8 mouse cellular contexts compared by ENCODE assay signal in genomic region chr11:64078956-64079726, GRCm38 (mm10). TPM values are rescaled to one million over a fixed set of nuclear protein-coding genes. Genes with fewer than 3 reads are reported as not detected.
DNase-seq lines count a peak whose midpoint lies in the region; ATAC-seq and TF ChIP-seq lines count a peak whose summit lies in the region.

Cox10 (minus strand) TSS chr11:64079468.

- H3K27me3 ChIP-seq in forebrain, embryonic 16.5 days (replicated peaks; ENCODE audit: control insufficient read depth, insufficient read depth, low read length), result no peaks in the 10 kb centered on the region
- no peaks in the 10 kb centered on the region for H3K27me3 ChIP-seq in lung, embryonic 14.5 days (ENCODE audit: insufficient read depth, low read length)
- no peaks in the 10 kb centered on the region for H3K27me3 ChIP-seq in thymus, adult 2 months (ENCODE audit: control insufficient read depth, insufficient read depth, low read length)

- peak within 1 kb of the TSS; percentile 78 for H3K4me2 ChIP-seq in forebrain, embryonic 16.5 days (ENCODE audit: low read length)
- peak within 1 kb of the TSS; percentile 74 for H3K4me2 ChIP-seq in lung, embryonic 14.5 days

- TF ChIP-seq CTCF in layer of hippocampus, adult 2 months (conservative IDR thresholded peaks at IDR 0.05), result no peak
- TF ChIP-seq CTCF in lung, embryonic 14.5 days (IDR thresholded peaks at IDR 0.05; ENCODE audit: low read depth), result no peak
- 0 out of 2 replicates have a peak, but pooled peaks have one; percentile 3 for TF ChIP-seq CTCF in olfactory bulb, adult 2 months (IDR thresholded peaks at IDR 0.05; ENCODE audit: insufficient read depth, low read depth, low read length)
- TF ChIP-seq CTCF in thymus, adult 2 months (IDR thresholded peaks at IDR 0.05; ENCODE audit: borderline replicate concordance, control insufficient read depth, extremely low read depth, insufficient read depth, low read length, poor library complexity), result peak; percentile 39; the same call in 1 of the 2 replicates

- intact Hi-C loops in heart, postnatal 36 days (cut with DNase I), result loop anchor here (5.0 kb wide), 1 partner anchor 157 kb away; the partner anchor contains the start of gene Hs3st3b1

- peaks cover 0 to 3% of the 10 kb centered on the region in 2 experiments; a peak in 2 of 4 replicates for H3K4me1 ChIP-seq in ES-E14 (ENCODE audit: control insufficient read depth in 2 of 2, insufficient read depth in 2 of 2, low read length in 2 of 2, poor library complexity in 1 of 2)
- H3K4me1 ChIP-seq in forebrain, embryonic 16.5 days (replicated peaks; ENCODE audit: control insufficient read depth, insufficient read depth, low read length), result peaks cover 11% of the 10 kb centered on the region
- 0 out of 2 replicates have a peak, but pooled peaks cover 5% of the 10 kb centered on the region for H3K4me1 ChIP-seq in lung, embryonic 14.5 days (ENCODE audit: insufficient read depth)
- no peaks in the 10 kb centered on the region for H3K4me1 ChIP-seq in olfactory bulb, adult 2 months (ENCODE audit: control insufficient read depth, insufficient read depth, low read length)
- H3K4me1 ChIP-seq in thymus, adult 2 months (replicated peaks; ENCODE audit: control insufficient read depth, insufficient read depth, low read length), result peaks cover 6% of the 10 kb centered on the region; the same call in 1 of the 2 replicates

- WGBS in forebrain, embryonic 16.5 days, result 0% methylated on average over 45 of the region's 45 CpGs
- under 1% methylated on average over 43 of the region's 45 CpGs for WGBS in lung, embryonic 14.5 days
- WGBS in olfactory bulb, adult 2 months, result under 1% methylated on average over 45 of the region's 45 CpGs
- WGBS in thymus, adult 2 months, result under 1% methylated on average over 45 of the region's 45 CpGs

- H3K4me3 ChIP-seq in ES-E14 (ENCODE audit: insufficient read depth in 1 of 2, low read depth in 1 of 2, low read length in 2 of 2, poor library complexity in 1 of 2, severe bottlenecking in 1 of 2), result peak within 1 kb of the TSS; percentile 81 to 84
- peak within 1 kb of the TSS; percentile 71 for H3K4me3 ChIP-seq in forebrain, embryonic 16.5 days (replicated peaks; ENCODE audit: low read length)
- H3K4me3 ChIP-seq in layer of hippocampus, adult 2 months, result peak within 1 kb of the TSS; percentile 79
- peak within 1 kb of the TSS; percentile 86 for H3K4me3 ChIP-seq in lung, embryonic 14.5 days (ENCODE audit: low read depth, low read length)
- peak within 1 kb of the TSS; percentile 62 for H3K4me3 ChIP-seq in olfactory bulb, adult 2 months (ENCODE audit: insufficient read depth, low read depth, low read length)
- peak within 1 kb of the TSS; percentile 97 for H3K4me3 ChIP-seq in thymus, adult 2 months (ENCODE audit: control insufficient read depth, insufficient read depth, low read length)

- H3K9me3 ChIP-seq in ES-E14 (ENCODE audit: control insufficient read depth, insufficient read depth, low read depth, low read length), result no peaks in the 10 kb centered on the region
- no peaks in the 10 kb centered on the region for H3K9me3 ChIP-seq in forebrain, embryonic 16.5 days (ENCODE audit: control insufficient read depth, low read length)
- H3K9me3 ChIP-seq in lung, embryonic 14.5 days (ENCODE audit: low read depth, low read length), result no peaks in the 10 kb centered on the region

- TF ChIP-seq POLR2A in olfactory bulb, adult 2 months (IDR thresholded peaks at IDR 0.05; ENCODE audit: insufficient read depth, low read depth, low read length), result peak; percentile 51
- peak; percentile 62; the same call in 1 of the 2 replicates for TF ChIP-seq POLR2A in thymus, adult 2 months (IDR thresholded peaks at IDR 0.05; ENCODE audit: control insufficient read depth, extremely low read depth, insufficient read depth, low read length, poor library complexity)

- peak within 1 kb of the TSS; percentile 87 for H3K9ac ChIP-seq in ES-E14 (ENCODE audit: insufficient read depth, low read depth, low read length, poor library complexity, severe bottlenecking)
- peak within 1 kb of the TSS; percentile 82 for H3K9ac ChIP-seq in forebrain, embryonic 16.5 days (replicated peaks; ENCODE audit: low read depth, low read length)
- H3K9ac ChIP-seq in lung, embryonic 14.5 days, result peak within 1 kb of the TSS; percentile 77

- peak; percentile 99 for ATAC-seq in forebrain, embryonic 16.5 days
- ATAC-seq in lung, embryonic 14.5 days (ENCODE audit: insufficient read depth), result peak; percentile 97

- peak; percentile 77 for DNase-seq in ES-E14 (ENCODE audit: low read depth, low spot score)
- peak; percentile 79 for DNase-seq in cerebellum, adult 11-12 months
- DNase-seq in heart, postnatal 36 days, result peak; percentile 89 to 93
- peak; percentile 85 to 87 for DNase-seq in layer of hippocampus, adult 2 months (ENCODE audit: low spot score in 2 of 2)
- DNase-seq in lung, embryonic 14.5 days, result peak; percentile 94
- DNase-seq in thymus, adult 2 months, result peak; percentile 90

- no peaks in the 10 kb centered on the region; the same call in 1 of the 2 replicates for H3K36me3 ChIP-seq in ES-E14 (ENCODE audit: control insufficient read depth, insufficient read depth, low read length, poor library complexity, severe bottlenecking)
- H3K36me3 ChIP-seq in forebrain, embryonic 16.5 days (ENCODE audit: control insufficient read depth, insufficient read depth), result no peaks in the 10 kb centered on the region
- H3K36me3 ChIP-seq in lung, embryonic 14.5 days (ENCODE audit: insufficient read depth), result peaks cover 5% of the 10 kb centered on the region; the same call in 1 of the 2 replicates
- H3K36me3 ChIP-seq in thymus, adult 2 months (ENCODE audit: control insufficient read depth, insufficient read depth, low read length), result no peaks in the 10 kb centered on the region

- H3K27ac ChIP-seq in ES-E14 (ENCODE audit: insufficient read depth, low read depth, low read length, poor library complexity, severe bottlenecking), result peak within 1 kb of the TSS; percentile 22
- peak within 1 kb of the TSS; percentile 90 for H3K27ac ChIP-seq in forebrain, embryonic 16.5 days (ENCODE audit: low read length)
- peak within 1 kb of the TSS; percentile 96 for H3K27ac ChIP-seq in layer of hippocampus, adult 2 months
- H3K27ac ChIP-seq in lung, embryonic 14.5 days (ENCODE audit: low read depth), result peak within 1 kb of the TSS; percentile 92
- H3K27ac ChIP-seq in olfactory bulb, adult 2 months (ENCODE audit: insufficient read depth, low read depth, low read length), result peak within 1 kb of the TSS; percentile 65
- peak within 1 kb of the TSS; percentile 92 for H3K27ac ChIP-seq in thymus, adult 2 months (ENCODE audit: control insufficient read depth, insufficient read depth, low read length)

- in situ Hi-C loops in ES-E14 (cut with MboI; ENCODE audit: low sequenced_read_pairs in 2 of 2, unreplicated experiment in 2 of 2), result no loop called here

TF ChIP-seq in ES-E14, 5 proteins besides CTCF, POLR2A, EP300 and RAD21:
- TF ChIP-seq HCFC1 (IDR thresholded peaks at IDR 0.05; ENCODE audit: borderline replicate concordance, insufficient read depth, low read length) (peak; percentile 72; the same call in 1 of the 2 replicates), ZC3H11A (IDR thresholded peaks at IDR 0.05; ENCODE audit: borderline replicate concordance, low read depth, low read length) (no peak)

RNA-seq across cellular contexts. Expression of gene Cox10, which starts in this region (rescaled TPM):
- 22.9 and 24.8 TPM in 2 replicates for total RNA-seq in ES-E14 (2012; rRNA removed)
- polyA plus RNA-seq in forebrain, embryonic 16.5 days (2015; fragmentation: Nextera tagmentation; extraction: Ambion mirVana), result 16.9 and 24.6 TPM in 2 replicates
- total RNA-seq in heart, postnatal 36 days (2021), result 10 to 100 TPM; 63.4 to 76.8 TPM
- total RNA-seq in layer of hippocampus, adult 2 months (2021), result 10 to 100 TPM; 23.3 to 24.5 TPM
- 27.3 and 28.4 TPM in 2 replicates for polyA plus RNA-seq in lung, embryonic 14.5 days (2014; fragmentation: Nextera tagmentation; extraction: Ambion mirVana)
- polyA plus RNA-seq in olfactory bulb, adult 2 months (2012; ENCODE audit: insufficient read depth, insufficient read length, low replicate concordance, missing spikeins), result not detected in 2 replicates
- polyA plus RNA-seq in thymus, adult 2 months (2012; rRNA removed), result 20.2 and 24.2 TPM in 2 replicates

Comparison
In these comparisons a context has a peak if more than half of its experiments do, and no peak if none do; other contexts are left out.
1. Peak in every context shown above with its lines: DNase-seq, ATAC-seq, H3K4me3 ChIP-seq and H3K27ac ChIP-seq.
2. H3K27ac ChIP-seq: peak in every context shown above with its lines; median percentile 96 in layer of hippocampus, adult 2 months; 92 in lung, embryonic 14.5 days; 92 in thymus, adult 2 months; 90 in forebrain, embryonic 16.5 days; 65 in olfactory bulb, adult 2 months; 22 in ES-E14.
3. CTCF ChIP-seq: peak in olfactory bulb, adult 2 months (single experiment) and thymus, adult 2 months (single experiment); none in layer of hippocampus, adult 2 months (single experiment) and lung, embryonic 14.5 days (single experiment).